ENCODE assay signal across 7 mouse cellular contexts in the genomic region with DNA sequence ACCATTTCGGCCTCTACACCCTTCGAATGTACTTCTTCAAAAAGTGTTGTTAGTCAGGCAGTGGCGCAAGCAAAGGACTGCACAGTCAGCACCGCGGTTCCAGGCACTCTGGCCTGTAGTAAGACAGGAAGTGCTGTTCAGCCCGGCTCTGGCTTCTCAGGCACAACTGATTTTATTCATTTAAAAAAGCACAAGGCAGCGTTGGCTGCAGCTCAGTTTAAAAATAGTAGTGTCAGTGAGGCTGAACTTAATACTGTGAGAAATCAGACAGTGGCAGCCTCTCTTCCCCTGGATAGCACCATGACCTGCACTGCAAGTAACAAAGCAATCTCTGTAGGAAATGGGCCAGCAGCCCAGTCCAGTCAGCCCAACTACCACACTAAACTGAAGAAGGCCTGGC. TPM values are rescaled to one million over a fixed set of nuclear protein-coding genes. Genes with fewer than 3 reads are reported as not detected.
A peak's percentile ranks its signal among the peaks of the same experiment; 100 is the strongest.
DNase-seq lines count a peak whose midpoint lies in the region; ATAC-seq lines count a peak whose summit lies in the region.

No protein-coding gene starts in this region.

- ATAC-seq in heart, embryonic 11.5 days (replicated peaks; ENCODE audit: insufficient number of reproducible peaks, low FRiP score, low TSS enrichment) = no peak

- H3K4me2 ChIP-seq in heart, embryonic 11.5 days = no peak overlapping the region

- 62% methylated on average over 7 of the region's 7 CpGs for WGBS in heart, embryonic 11.5 days (ENCODE audit: insufficient replicate concordance)

- DNase-seq in thymus, postnatal 4 days = peak; percentile 22
- no peak for DNase-seq in thymus, postnatal 0 days (ENCODE audit: low spot score)
- DNase-seq in cerebellum, postnatal 25 days = peak; percentile 48 to 66
- peak; percentile 47 to 59 for DNase-seq in layer of hippocampus, adult 8-10 months (ENCODE audit: low spot score in 2 of 2)
- peak; percentile 69 for DNase-seq in lung, postnatal 36 days
- no peak for DNase-seq in embryo, embryonic 11 days

- H3K27ac ChIP-seq in heart, embryonic 11.5 days (ENCODE audit: low read depth, low read length) = peak overlapping the region; percentile 32

- H3K9me3 ChIP-seq in heart, embryonic 11.5 days (replicated peaks; ENCODE audit: control insufficient read depth, low read length) = no peaks in the 10 kb centered on the region

- peaks cover 12% of the 10 kb centered on the region for H3K36me3 ChIP-seq in heart, embryonic 11.5 days (ENCODE audit: control insufficient read depth, insufficient read depth, low read length)

- no peak overlapping the region for H3K4me3 ChIP-seq in heart, embryonic 11.5 days (ENCODE audit: low read depth, low read length)

- no peaks in the 10 kb centered on the region for H3K27me3 ChIP-seq in heart, embryonic 11.5 days (ENCODE audit: control insufficient read depth, insufficient read depth, low read length)

- H3K9ac ChIP-seq in heart, embryonic 11.5 days (ENCODE audit: low read depth, low read length) = no peak overlapping the region

- H3K4me1 ChIP-seq in heart, embryonic 11.5 days (ENCODE audit: control insufficient read depth, insufficient read depth, low read length) = peaks cover 11% of the 10 kb centered on the region

RNA-seq across cellular contexts. Expression of a gene that starts 59.0 kb away (rescaled TPM):
- 46.5 and 47.5 TPM in 2 replicates for polyA plus RNA-seq in thymus, postnatal 0 days (2015; fragmentation: Nextera tagmentation; extraction: Ambion mirVana)
- polyA plus RNA-seq in heart, embryonic 11.5 days (2014; fragmentation: Nextera tagmentation; extraction: Ambion mirVana) = 35.7 and 36.1 TPM in 2 replicates
- total RNA-seq in layer of hippocampus, adult 8-10 months (2022) = 10 to 100 TPM; 16.6 to 22.1 (median 17.7) TPM

Comparison
In these comparisons a context has a peak if more than half of its experiments do, and no peak if none do; other contexts are left out.
1. DNase-seq: peak in thymus, postnatal 4 days (single experiment), cerebellum, postnatal 25 days (2 of 2), layer of hippocampus, adult 8-10 months (2 of 2) and lung, postnatal 36 days (single experiment); none in thymus, postnatal 0 days (single experiment) and embryo, embryonic 11 days (single experiment).